Mouse (Mus musculus) intestine, embryonic 16.5 days (tissue): ENCODE measurements at regions not wholly inside any gene's neighbourhood (a gene's known extent, or its start where the extent isn't known, plus 50 kb on each side); places are given as distances from the start of the nearest gene placed in this dataset.
A peak's percentile ranks its signal among the peaks of the same experiment; 100 is the strongest.
"Not testable (repeated sequence)": the region's sequence is repeated elsewhere in the genome, so short reads cannot be mapped to it uniquely, and the experiment has no call there.

Experiments used
- ATAC-seq: fragments of 200-750 bp; cut with Nextera tagmentation; 2 replicates; pipeline ENCODE4 v1.8.0; 2017; ENCODE audit warnings: moderate TSS enrichment, moderate library complexity
- H3K27ac ChIP-seq: fragments of 300-500 bp; sonication (generic); 2 replicates; pipeline ENCODE4 v1.5.1; 2014; ENCODE audit warnings: mild to moderate bottlenecking, low read length
- H3K27me3 ChIP-seq: fragments of 300-500 bp; sonication (generic); replicated peaks from 2 replicates; pipeline ENCODE4 v1.6.1; 2014; ENCODE audit warnings: low read length, control low read depth, mixed read lengths; ENCODE audit not compliant: control insufficient read depth, insufficient read depth
- H3K36me3 ChIP-seq: fragments of 300-500 bp; sonication (generic); 2 replicates; pipeline ENCODE4 v1.6.1; 2014; ENCODE audit warnings: low read length, control low read depth; ENCODE audit not compliant: control insufficient read depth, insufficient read depth
- H3K4me1 ChIP-seq: fragments of 300-500 bp; sonication (generic); 2 replicates; pipeline ENCODE4 v1.6.1; 2014; ENCODE audit warnings: low read length, control low read depth, mixed read lengths; ENCODE audit not compliant: control insufficient read depth, insufficient read depth
- H3K4me2 ChIP-seq: fragments of 300-500 bp; sonication (generic); 2 replicates; pipeline ENCODE4 v1.6.1; 2014; ENCODE audit warnings: low read depth, low read length, control low read depth
- H3K4me3 ChIP-seq: fragments of 300-500 bp; sonication (generic); 2 replicates; pipeline ENCODE4 v1.5.1; 2014; ENCODE audit warnings: mild to moderate bottlenecking, low read length
- H3K9ac ChIP-seq: fragments of 300-500 bp; sonication (generic); 2 replicates; pipeline ENCODE4 v1.6.1; 2014; ENCODE audit warnings: low read depth, low read length
- H3K9me3 ChIP-seq: fragments of 300-500 bp; sonication (generic); 2 replicates; pipeline ENCODE4 v1.6.1; 2016; ENCODE audit warnings: low read length, control low read depth; ENCODE audit not compliant: control insufficient read depth
- WGBS: fragments of 180-500 bp; shearing (Covaris S2); extraction: QIAGEN DNeasy Blood & Tissue Kit; methylation state at CpG from one replicate; pipeline ENCODE4 v1.1.7; 2014; 5-methylcytosine and 5-hydroxymethylcytosine counted together

DNA sequence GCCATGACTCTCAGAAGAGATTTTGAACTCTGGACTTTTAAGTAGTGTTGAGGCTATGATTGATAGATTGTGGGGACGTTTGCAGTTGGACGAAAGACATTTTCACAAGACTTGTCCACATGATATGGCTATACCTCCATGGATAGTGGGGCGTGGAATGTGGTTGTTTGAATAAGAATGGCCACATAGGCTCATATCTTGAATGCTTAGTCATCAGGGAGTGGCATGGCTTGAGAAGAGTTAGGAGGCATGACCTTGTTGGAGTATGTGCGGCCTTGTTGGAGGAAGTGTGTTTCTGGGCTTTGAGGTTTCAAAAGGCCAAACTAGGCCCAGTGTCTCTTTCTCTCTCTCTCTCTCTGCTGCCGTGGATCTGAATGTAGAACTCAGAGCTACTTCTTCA lies 204.7 kb upstream of the Pclo start:
- no peaks in the 10 kb centered on the region for H3K27me3 ChIP-seq
- H3K4me1 ChIP-seq = no peaks in the 10 kb centered on the region
- no peak overlapping the region for H3K27ac ChIP-seq
- no peak overlapping the region for H3K9ac ChIP-seq
- H3K4me2 ChIP-seq = no peak overlapping the region
- no peaks in the 10 kb centered on the region for H3K9me3 ChIP-seq
- WGBS = 82% methylated on average over 5 of the region's 5 CpGs
- no peaks in the 10 kb centered on the region for H3K36me3 ChIP-seq
- no peak for ATAC-seq
- H3K4me3 ChIP-seq = no peak overlapping the region

DNA sequence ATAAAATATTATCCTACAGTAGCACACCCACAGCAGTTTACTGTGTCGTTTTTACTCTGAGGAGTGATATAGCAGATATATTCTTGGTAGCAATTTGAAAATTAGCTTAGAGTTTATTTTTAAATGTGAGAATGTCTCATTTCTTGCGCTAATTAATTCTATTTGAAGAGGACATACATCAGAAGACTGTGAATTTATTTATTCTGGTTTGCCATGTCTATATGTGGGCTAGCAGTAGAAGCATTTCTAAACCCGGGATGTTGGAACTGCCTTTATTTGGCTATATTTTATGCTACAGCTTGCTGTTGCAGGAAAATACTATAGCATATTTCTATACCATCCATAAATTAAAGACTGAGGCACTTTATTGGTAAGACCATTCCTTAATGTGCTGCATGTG lies 203.0 kb upstream of the Pclo start:
- 88% methylated on average over 3 of the region's 3 CpGs for WGBS

DNA sequence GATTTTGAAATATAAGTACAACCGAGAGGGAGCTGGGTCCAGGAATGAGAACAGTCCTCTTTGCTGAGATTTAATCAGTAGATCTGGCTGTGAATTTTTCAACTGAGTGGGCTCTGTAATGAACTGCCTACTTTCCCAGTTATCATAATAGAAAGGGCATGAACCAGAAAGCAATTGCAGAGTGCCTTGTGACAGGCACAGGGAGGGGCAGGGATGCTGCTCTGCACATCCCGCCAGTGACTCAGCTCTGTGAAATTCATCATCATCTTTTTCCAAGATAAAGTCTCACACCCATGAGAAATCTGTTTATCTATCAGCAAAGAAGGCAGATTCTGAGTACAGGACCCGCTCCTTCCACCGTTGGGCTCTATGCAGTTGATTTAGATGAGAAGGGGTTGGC lies 194.5 kb upstream of the Pclo start:
- no peak for ATAC-seq
- WGBS = 68% methylated on average over 4 of the region's 4 CpGs
- no peak overlapping the region for H3K4me3 ChIP-seq
- H3K4me1 ChIP-seq = no peaks in the 10 kb centered on the region
- no peaks in the 10 kb centered on the region for H3K27me3 ChIP-seq
- H3K27ac ChIP-seq = no peak overlapping the region
- no peaks in the 10 kb centered on the region for H3K36me3 ChIP-seq
- H3K9me3 ChIP-seq = no peaks in the 10 kb centered on the region
- H3K9ac ChIP-seq = no peak overlapping the region
- no peak overlapping the region for H3K4me2 ChIP-seq

More for the DNA sequence above, 203.0 kb upstream of the Pclo start:
- Histone ChIP-seq H3K9ac (no peak overlapping the region), H3K4me1 (no peaks in the 10 kb centered on the region), H3K27me3 (no peaks in the 10 kb centered on the region), H3K27ac (no peak overlapping the region), H3K36me3 (no peaks in the 10 kb centered on the region), H3K9me3 (no peaks in the 10 kb centered on the region), H3K4me2 (no peak overlapping the region), H3K4me3 (no peak overlapping the region)
- ATAC-seq = no peak

DNA sequence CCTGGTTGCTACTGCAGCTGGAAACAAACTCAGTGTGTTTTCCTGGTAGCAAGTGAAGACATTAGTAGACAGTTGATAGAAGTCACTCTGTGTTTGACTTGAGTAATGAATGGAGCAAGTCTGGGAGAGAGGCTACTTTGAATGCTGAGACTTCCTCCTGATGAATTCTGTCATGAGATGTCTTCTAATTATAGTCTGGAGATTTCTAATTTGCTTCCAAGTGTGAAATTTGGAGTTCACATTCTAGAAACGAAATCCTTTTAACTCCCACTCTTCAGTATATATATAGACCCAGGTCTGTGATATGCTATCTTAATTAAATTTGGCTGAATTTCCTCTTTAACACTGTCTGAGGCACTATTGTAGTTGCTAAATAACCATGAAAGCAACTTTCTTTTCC lies 192.7 kb upstream of the Pclo start:
- no peaks in the 10 kb centered on the region for H3K4me1 ChIP-seq
- H3K9me3 ChIP-seq = no peaks in the 10 kb centered on the region
- no peak overlapping the region for H3K4me2 ChIP-seq
- H3K9ac ChIP-seq = no peak overlapping the region
- no peak overlapping the region for H3K4me3 ChIP-seq
- WGBS = 67% methylated on average over 1 of the region's 1 CpGs
- no peak overlapping the region for H3K27ac ChIP-seq
- no peak for ATAC-seq
- no peaks in the 10 kb centered on the region for H3K27me3 ChIP-seq
- no peaks in the 10 kb centered on the region for H3K36me3 ChIP-seq

DNA sequence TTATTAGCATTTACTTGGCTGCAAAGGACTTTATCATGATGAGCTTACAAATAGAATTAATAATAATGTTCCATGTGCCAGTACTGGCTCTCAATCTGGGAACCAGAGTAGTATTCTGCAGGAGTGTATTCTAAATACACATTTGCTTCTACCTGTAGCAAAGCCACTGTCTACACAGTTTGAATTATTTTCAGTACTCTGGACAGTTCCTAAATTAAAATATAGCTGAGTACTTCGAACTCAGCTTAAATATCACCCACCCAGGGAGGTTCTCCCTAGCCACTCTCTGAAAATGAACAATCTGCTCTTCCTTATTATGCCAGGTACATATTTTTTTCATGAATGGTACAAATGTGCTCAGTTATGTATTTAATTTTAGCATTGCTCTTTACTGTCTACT lies 154.3 kb upstream of the Pclo start:
- WGBS = 51% methylated on average over 1 of the region's 1 CpGs
- Histone ChIP-seq H3K27ac (no peak overlapping the region), H3K4me2 (no peak overlapping the region)

DNA sequence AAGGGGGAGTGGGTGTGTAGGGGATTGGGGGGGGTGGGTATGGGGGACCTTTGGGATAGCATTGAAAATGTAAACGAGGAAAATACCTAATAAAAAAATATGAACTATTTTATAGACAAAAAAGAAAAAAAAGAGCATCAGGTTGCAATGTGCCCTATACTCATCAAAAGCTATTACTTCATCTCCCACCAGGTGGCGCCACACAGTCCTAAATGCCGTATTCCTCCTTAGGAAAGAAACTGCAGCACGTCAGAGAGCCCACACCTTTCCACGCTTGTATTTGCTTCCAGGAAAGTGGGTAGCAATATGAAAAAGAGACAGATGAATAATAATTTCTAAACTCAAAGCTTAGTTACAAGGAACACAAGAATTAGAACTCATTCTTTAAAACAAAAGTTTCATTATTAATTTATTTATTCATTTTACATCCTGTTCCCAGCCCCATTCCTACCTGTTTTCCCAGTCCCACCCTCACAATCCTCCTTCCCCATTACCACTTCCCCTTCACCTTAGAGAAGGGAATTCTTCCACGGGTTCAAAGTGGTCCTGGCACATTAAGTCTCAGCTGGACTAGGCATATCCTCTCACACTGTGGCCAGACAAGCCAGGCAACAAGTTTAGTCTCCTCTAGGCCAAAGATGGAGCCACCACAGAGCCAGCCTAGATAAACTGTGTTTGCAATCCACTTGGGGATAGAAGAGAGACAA lies 125.4 kb upstream of the Pclo start:
- Histone ChIP-seq H3K4me3 (no peak overlapping the region), H3K36me3 (no peaks in the 10 kb centered on the region), H3K9me3 (no peaks in the 10 kb centered on the region), H3K9ac (no peak overlapping the region), H3K4me2 (no peak overlapping the region), H3K27me3 (no peaks in the 10 kb centered on the region), H3K27ac (no peak overlapping the region), H3K4me1 (no peaks in the 10 kb centered on the region)
- WGBS = 17% methylated on average over 6 of the region's 6 CpGs
- ATAC-seq = peak; percentile 59; the same call in 1 of the 2 replicates

More for the DNA sequence above, 154.3 kb upstream of the Pclo start:
- H3K9ac ChIP-seq = no peak overlapping the region
- no peaks in the 10 kb centered on the region for H3K27me3 ChIP-seq
- ATAC-seq = no peak
- H3K4me3 ChIP-seq = no peak overlapping the region
- no peaks in the 10 kb centered on the region for H3K9me3 ChIP-seq
- no peaks in the 10 kb centered on the region for H3K36me3 ChIP-seq
- no peaks in the 10 kb centered on the region for H3K4me1 ChIP-seq

DNA sequence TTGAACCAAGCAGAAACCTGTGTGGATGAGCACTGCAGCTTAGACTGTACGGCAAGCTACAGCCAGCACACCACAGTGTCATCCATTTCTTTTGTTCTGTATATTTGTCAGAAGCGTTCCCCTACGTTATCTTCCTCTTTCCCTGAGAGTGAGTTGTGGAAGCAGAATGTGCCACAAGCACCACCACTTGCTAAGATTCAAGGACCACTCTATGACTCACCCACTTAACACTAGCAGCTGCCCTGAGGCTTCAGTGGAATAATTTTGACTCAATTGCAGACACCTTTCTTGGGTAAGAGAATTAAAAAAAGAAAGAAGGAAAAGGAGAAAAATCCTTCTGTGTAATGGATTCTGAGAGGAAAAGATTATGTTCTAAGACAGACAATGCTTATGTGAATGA lies 122.9 kb upstream of the Pclo start:
- Histone ChIP-seq H3K27me3 (no peaks in the 10 kb centered on the region), H3K4me1 (no peaks in the 10 kb centered on the region), H3K36me3 (no peaks in the 10 kb centered on the region), H3K9me3 (no peaks in the 10 kb centered on the region), H3K4me3 (no peak overlapping the region), H3K9ac (no peak overlapping the region), H3K27ac (no peak overlapping the region), H3K4me2 (no peak overlapping the region)
- no peak for ATAC-seq
- 73% methylated on average over 3 of the region's 3 CpGs for WGBS

DNA sequence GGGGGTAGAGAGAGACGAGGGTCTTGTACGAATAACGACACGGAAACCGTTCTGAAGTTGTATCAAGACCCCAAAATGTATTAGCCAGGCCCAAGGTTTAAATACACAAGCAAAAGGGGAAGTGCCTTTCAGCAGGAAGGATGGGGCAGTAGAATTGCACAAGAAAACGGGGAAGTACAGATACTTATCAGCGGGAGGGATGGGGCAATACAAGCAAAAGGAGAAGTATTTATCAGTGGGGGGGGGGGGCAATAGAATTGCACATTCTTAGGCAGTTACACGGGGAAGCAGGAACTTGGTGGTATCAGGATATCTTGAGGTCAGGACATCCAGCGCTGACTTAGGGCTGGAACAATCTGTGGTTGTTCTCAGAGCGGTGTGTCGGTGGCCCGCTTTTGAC lies 111.3 kb upstream of the Pclo start:
- not testable (repeated sequence) for H3K4me3 ChIP-seq, H3K36me3 ChIP-seq, H3K9ac ChIP-seq, H3K4me2 ChIP-seq, ATAC-seq, H3K9me3 ChIP-seq, H3K27me3 ChIP-seq, H3K4me1 ChIP-seq, H3K27ac ChIP-seq
- 86% methylated on average over 8 of the region's 12 CpGs for WGBS

DNA sequence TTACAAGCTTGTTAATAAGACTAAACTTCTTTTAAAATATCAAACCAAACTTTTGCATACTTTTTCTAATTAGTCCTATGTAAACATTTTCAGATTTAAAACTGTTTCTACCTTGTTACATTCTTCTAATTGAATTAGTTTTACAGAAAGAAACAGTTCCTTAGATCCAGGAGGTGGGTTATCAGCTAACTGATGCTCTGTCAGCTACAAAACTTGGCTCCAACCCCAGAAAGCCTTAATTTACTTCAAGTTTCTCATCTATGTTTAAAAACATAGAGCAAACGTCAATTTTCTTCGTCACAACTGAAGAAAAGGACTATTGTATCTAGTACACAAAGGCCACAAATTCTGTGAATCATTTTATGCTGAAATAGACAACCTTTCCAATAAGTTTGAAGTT lies 110.4 kb upstream of the Pclo start:
- Histone ChIP-seq H3K4me2 (no peak overlapping the region), H3K4me3 (no peak overlapping the region), H3K4me1 (no peaks in the 10 kb centered on the region), H3K9ac (no peak overlapping the region), H3K27me3 (no peaks in the 10 kb centered on the region), H3K9me3 (no peaks in the 10 kb centered on the region), H3K27ac (no peak overlapping the region), H3K36me3 (no peaks in the 10 kb centered on the region)
- ATAC-seq = no peak
- 69% methylated on average over 2 of the region's 2 CpGs for WGBS

DNA sequence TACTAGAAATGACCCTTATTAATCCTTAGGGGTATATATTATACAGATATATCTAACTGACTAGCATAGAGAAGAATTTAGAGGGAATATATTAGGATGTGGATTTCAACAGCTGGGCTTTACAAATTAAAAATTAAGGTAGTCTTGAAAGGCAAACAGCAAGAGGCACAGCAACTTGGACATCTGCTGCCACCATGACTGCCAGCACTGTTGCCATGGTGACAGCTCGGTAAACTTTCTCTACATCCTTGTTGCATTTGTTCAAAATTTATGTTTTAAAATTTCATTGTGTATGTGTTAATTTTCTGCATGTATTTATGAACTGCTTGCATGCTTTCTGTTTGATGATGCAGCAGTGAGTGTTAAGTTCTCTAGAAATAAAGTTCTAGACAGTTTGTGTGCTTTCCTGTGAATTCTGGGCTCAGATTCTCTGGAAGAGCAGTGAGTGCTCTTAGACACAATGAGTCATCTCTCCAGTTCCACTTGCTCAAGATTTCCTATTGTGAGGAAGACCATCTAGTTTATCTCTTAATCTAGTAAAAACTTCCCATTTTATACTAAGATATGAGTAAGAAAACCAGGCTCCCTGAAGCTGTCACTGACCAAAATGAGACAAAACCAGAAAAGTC lies 99.4 kb upstream of the Pclo start:
- ATAC-seq = no peak
- Histone ChIP-seq H3K36me3 (no peaks in the 10 kb centered on the region), H3K9me3 (no peaks in the 10 kb centered on the region), H3K4me1 (no peaks in the 10 kb centered on the region), H3K9ac (no peak overlapping the region), H3K4me3 (no peak overlapping the region), H3K27ac (no peak overlapping the region), H3K4me2 (no peak overlapping the region), H3K27me3 (no peaks in the 10 kb centered on the region)
- 77% methylated on average over 1 of the region's 1 CpGs for WGBS
